Comparison of ENCODE assay signal across 25 mouse cellular contexts in the genomic region with DNA sequence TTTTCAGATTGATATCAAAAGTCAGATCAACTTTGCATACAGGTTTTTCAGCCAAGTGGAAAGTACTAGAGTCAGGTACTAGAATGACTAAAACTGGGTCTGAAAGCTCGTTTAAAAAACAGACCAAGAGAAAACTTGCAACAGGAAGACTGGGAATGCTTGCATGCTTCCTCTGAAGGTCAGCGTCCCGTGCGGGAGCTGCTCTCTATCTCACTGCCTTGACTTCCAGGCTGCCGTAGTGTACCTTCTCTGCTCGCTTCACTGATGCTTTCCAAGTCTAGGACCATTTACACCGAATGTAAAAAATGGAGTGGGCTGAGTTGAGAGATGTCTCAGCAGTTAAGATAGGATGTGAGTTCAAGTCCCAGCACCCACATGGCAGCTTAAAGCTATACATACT.
"Had no signal": no experiment of that assay in that cellular context is flagged by ENCODE, and none has a peak within 500 bp of the region (broad histone marks: within the 10 kb centered on the region; RNA-seq: fewer than 3 reads in every experiment).

No protein-coding gene starts in this region.

- DNase-seq: gastrocnemius, adult 2 months; gastrocnemius, postnatal 14 days; gastrocnemius, postnatal 36 days; heart, adult 11 months; heart, adult 2 months; heart, postnatal 14 days; heart, postnatal 36 days; kidney, adult 18-20 months; kidney, adult 8-10 months; kidney, postnatal 10 days; kidney, postnatal 25 days; kidney, postnatal 4 days; liver; liver, embryonic 13.5 days had no signal

- H3K27me3 ChIP-seq: heart, embryonic 13.5 days; heart, embryonic 15.5 days; hindbrain, embryonic 13.5 days; hindbrain, embryonic 15.5 days; limb, embryonic 12.5 days; liver, embryonic 13.5 days; liver, embryonic 15.5 days had no signal

- H3K9me3 ChIP-seq: heart, embryonic 15.5 days; hindbrain, embryonic 13.5 days; hindbrain, embryonic 15.5 days; limb, embryonic 10.5 days; liver, embryonic 13.5 days; liver, embryonic 15.5 days had no signal

- ATAC-seq: hindbrain, postnatal 0 days; intestine, postnatal 0 days had no signal

- H3K4me3 ChIP-seq: gastrocnemius, adult 2 months; heart, adult 2 months; heart, embryonic 13.5 days; heart, embryonic 15.5 days; hindbrain, embryonic 13.5 days; hindbrain, embryonic 15.5 days; layer of hippocampus, adult 2 months; left cerebral cortex, adult 2 months; limb, embryonic 10.5 days; limb, embryonic 12.5 days; liver, embryonic 13.5 days; liver, embryonic 15.5 days had no signal
